Mouse (Mus musculus) adrenal gland, adult 8-10 months (tissue): ENCODE results near the gene Vdr. TPM values are rescaled to one million over a fixed set of nuclear protein-coding genes. Genes with fewer than 3 reads are reported as not detected.
"Not testable (repeated sequence)": the region's sequence is repeated elsewhere in the genome, so short reads cannot be mapped to it uniquely, and the experiment has no call there.

Source experiments
- DNase-seq: peaks from one replicate; pipeline ENCODE4 v3.0.0; 2022
- total RNA-seq, 4 experiments: library from RNA; stranded (reverse); gene quantifications; 2 replicates each; pipeline ENCODE4 v1.2.4; 2022

Gene Vdr
- total RNA-seq, 4 experiments from 2014 or later, result 5.2 to 26.1 (median 16.0) TPM

DNA sequence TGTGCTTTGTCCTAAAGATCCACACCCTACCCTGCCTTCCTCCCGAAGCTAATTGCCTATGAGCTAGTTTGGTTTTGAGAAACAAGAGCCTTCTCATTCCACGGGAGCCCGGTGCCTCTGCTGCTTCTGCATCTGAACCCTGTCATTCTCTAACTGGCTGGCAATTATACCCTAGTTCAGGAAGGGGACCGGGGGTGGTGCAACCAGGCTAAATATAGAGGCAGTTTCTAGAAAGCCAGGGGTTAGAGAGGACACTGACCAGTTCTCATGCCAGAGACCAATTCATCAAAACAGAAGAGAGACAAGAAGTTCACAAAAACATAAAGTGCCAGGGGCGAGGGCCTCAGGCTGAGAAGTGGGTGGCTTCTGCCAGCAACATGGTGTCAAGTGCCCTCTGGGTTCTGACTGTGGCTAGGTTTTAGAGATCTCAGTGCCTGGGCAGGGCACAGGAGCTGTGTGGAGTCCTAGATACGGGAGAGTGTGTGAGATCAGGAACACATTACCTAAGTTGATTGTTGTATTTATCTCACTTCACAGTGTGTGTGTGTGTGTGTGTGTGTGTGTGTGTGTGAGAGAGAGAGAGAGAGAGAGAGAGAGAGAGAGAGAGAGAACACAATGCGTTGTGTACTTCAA lies 31.6 kb downstream of the Vdr start:
- no peak for DNase-seq

DNA sequence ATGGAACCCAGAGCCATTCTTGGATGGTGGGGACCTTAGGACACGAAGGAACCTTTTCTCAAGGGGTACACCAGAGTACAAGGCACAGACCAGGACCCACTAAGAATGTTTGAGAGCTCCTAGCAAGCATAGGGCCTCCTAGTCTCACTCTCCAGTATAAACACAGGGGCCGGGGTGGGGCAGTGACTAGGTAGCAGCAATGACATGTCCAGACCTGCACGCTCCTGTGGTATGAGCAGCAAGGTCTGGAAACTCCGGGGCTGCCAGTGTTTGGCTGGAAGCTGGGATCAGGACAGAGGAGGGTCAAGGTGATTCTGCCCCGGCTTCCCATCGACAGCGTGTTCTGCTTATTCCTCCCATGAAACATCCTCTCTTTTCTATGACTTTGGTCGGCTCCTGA lies 34.6 kb downstream of the Vdr start:
- DNase-seq, result no peak

DNA sequence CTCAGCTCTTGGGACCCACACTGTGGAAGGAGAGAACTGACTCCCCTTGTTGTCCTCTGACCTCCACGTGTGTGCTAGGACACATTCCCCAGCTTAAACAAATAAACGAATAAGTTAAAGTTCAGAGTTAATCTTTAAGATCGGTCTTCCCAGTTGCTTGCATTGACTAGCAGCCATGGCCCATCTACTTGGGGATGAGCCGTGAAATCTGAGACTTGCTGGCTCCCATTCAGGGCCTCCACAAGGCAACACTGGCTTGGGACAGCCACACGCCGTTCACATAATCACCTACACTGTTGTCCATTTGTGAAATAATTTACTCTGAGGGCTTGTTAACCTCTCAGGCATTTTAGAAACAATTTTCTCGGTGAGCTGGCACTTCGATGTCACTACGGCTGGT lies 36.7 kb downstream of the Vdr start:
- no peak for DNase-seq

DNA sequence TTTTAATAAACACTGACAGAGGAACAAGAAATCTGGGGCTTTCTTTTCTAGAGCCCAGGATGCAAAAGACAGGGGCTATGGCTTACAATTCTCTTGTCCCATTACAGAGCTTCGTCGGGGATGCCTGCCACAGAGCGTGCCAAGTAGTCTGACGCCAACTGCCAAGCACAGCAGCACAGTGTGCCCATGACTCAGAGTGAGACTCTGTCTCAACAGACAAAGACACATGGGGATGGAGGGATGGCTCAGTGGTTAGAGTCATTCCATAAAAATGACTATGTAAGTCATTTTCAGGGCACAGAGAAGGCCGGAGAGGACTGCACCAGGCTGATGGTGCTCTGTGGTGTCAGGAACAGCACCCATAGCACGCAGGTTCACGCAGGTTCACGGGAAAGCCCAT lies 38.3 kb downstream of the Vdr start:
- DNase-seq, result no peak

DNA sequence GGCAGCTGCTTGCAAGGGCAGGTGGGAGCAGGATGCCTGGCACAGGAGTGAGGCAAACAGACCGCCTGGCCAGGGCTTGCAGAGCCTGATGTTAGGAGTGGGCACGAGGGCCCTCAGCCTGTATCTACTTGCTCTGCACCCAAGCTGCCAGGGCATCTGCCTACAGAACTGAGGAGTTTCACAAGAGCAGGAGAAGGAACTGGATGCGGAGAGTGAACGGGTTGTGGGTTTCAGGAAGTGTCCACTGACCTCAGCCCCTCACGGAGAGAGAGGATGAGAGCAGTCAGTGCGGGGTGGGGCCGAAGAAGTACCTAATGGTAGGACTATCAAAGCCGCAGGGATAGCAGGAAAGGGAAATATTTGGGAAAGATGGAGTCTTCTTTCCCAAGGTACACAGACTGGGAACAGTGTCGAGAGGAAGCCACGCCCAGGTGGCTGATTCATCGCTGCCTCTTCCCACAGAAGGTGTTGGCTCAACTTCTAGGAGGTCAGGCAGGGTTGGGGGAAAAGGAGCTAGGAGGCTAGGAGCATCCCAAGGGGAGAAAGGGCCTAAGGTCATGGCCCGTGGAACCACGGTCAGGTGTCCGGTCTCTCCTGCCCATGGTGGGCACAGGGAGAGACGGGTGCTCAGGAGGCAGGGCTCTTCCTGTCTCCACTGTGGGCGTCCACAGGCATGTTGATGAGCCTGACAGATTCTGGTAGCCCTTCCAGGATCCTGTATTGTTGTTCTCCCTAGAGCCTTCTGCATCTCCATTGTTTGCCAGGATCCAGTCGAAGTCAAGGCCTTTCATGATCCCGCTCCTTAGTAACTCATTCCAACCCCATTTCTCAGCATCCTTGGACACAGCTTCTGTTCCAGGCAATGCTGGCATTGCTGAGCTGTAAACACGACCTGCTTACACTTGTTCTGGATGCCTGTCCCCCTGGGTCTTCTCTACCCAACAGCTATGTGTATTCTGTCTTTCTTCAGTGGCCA lies 39.1 kb downstream of the Vdr start:
- DNase-seq, result no peak

DNA sequence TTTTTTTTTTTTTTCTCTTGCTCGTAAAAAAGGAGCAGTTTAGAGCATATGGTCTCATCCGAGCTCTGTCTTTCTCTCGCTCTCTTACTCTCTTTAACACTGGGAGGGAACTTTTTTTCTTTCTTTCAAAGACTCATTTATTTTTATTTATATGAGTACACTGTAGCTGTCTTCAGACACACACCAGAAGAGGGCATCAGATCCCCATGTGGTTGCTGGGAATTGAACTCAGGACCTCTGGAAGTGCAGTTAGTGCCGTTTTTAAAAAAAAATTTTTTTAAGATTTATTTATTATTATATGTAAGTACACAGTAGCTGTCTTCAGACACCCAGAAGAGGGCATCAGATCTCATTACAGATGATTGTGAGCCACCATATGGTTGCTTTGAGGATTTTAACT lies 40.3 kb downstream of the Vdr start:
- not testable (repeated sequence) for DNase-seq

DNA sequence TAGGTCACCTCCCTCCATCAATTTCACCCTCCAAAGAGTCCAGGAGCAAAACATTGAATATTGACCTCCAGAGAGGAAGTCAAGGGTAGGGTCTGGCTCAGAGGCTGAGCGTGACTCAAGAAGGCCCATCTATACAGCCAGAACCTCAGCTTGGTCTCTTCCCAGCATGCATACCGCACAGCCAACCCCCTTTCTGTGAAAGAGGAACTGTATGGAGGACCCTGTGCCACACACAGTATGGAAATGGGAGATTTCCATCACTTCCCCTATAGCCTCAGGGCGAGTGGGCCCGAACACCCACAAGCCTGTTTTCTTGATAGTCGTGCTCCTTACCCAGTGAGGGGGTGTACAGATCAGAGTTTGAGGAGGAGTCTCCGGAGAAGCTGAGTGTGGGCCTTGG lies 41.4 kb downstream of the Vdr start:
- DNase-seq, result no peak

DNA sequence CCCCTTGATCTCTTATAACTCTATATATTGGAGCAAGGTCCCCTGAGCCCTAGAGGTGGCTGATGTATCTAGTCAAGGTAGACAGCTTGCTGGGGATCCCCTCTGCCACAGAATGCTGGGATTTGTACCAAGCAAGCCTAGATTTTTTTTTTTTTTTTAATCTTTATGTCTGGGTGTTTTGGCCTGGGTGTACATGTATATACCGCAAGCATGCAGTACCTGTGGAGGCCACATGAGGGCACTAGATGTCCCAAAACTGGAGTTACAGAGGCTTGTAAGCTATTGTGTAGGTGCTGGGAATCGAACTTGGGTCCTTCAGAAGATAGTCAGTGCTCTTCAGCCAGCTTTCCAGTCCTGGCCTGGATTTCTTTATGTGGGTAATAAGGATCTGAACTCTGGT lies 44.4 kb downstream of the Vdr start:
- DNase-seq, result no peak

DNA sequence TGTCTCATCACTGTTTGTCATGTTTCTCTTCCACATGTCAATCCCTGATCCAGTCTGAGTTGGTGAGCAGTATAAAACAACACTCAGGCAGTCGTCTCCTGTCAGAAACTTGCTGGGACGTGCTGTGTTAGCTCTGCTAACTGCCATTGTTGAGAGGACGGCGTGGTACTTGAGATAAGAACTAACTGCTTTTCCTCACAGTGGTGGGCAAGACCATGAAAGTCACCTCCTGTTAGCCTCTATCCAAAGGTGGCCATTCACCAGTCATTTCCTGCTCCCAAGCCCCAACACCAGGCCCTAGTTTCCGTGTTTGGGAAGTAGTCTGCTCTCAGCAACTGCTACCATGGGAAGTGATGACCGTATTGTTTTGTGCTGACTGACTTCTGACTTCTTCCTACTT lies 45.3 kb downstream of the Vdr start:
- DNase-seq, result no peak

DNA sequence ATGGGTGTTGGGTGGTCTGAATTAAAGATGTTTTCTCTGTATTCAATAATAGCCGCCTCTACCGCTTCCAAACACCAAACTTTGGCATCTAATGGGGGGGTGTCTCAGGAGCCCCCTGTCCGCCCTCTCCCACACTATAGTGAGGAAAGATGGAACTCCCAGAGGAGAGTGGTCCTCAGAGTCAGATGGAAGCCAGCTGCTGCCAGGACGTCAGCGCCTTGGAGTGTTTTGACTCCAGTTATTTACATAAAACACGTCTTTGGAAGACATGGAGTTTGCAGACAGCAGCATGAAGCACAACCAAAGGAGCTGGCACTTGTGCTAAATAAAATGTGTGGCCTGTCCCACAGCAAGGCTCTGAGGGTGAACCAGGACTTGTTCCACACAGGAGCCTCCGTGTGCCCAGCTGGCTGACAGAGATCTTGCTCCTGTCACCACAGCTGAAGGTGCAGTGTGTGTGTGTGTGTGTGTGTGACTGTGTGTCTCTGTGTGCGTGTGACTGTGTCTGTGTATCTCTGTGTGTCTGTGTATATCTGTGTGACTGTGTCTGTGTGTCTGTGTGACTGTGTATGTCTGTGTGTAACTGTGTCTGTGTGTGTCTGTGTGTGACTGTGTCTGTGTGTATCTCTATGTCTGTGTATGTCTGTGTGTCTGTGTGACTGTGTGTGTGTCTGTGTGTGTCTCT lies 45.9 kb downstream of the Vdr start:
- DNase-seq, result no peak

DNA sequence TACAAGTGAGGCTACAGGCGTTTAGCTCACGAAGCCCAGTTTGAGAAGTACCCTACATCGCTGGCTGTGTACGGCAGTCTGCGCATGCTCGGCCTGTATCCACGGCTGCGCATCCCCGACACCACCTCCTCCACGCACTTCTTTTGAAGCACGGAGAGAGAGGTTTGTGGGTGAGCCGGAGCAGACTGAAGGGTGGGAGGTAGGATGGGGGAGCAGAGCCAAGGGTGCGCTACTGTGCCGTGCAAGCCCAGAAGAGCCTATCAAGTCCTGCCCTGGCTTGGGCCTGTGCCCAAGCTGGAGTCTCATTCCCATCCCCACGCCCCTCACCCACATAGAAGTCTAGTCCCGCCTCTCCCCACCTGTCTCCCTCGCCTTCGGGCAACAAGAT lies 46.9 kb downstream of the Vdr start:
- no peak for DNase-seq

DNA sequence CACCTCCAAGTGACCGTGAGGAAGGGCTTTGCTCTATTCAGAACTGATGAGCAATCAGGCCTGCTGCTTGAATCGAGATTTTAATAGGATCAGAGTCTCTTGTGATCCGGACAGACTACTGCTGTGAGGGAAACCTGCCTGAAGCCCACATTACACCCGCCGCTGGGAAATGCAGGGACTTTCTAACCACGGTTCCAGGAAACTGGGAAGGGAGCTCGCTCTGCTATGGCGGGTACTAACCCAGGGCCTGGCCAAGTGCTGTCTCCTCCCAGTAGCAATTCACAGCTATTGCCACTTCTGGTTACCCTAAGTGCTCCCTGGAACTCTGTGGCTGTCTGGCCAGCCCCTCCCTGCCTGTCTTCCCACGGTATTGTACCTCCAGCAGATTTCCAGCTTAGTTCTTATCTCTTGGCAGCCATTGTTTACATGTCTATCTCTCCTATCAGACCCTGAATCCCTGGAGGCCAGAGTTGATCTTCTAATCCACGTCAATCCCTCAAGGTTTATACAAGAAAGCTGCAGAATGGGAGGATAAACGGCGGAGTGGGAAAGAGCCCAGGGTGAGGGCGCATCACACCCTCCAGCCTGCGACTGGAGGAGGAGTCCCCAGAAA lies 47.4 kb downstream of the Vdr start:
- DNase-seq, result no peak

DNA sequence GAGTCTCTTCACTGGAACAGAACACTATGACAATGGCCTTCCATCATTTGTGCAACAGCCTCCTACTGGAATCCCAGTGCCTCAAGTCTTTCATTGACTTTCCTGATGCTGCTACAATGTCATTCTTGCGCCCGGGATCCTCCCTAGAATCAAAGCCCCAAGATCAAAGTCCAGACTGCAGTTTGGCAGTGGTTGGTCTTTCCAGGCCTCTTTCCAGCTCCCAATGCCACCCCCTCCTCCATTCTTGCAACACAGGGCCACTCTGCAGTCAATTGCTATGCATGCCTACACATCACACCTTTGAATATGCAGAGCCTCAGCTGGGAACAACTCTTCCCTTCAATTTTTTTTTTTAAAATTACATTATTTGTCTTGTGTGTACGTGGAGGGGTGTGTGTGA lies 50.1 kb downstream of the Vdr start:
- DNase-seq, result no peak

DNA sequence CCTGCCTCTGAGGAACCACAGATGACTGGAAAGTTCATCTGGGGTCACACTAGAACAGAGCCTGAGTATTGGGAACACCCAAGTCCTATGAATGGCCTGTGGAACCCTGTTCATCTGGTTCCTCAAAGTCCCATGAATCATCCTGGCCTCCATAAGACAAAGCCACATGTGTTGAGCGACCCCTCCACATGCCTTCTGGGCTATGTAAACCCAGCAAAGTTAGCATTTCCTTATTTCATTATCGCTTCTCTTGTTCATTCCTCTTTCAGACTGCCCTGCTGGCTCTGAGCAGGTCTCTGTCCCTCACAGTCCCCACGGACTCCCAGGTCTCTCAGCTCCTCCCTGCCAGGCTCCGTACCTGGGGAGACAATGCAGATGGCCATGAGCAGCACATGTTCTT lies 52.0 kb downstream of the Vdr start:
- DNase-seq, result no peak

DNA sequence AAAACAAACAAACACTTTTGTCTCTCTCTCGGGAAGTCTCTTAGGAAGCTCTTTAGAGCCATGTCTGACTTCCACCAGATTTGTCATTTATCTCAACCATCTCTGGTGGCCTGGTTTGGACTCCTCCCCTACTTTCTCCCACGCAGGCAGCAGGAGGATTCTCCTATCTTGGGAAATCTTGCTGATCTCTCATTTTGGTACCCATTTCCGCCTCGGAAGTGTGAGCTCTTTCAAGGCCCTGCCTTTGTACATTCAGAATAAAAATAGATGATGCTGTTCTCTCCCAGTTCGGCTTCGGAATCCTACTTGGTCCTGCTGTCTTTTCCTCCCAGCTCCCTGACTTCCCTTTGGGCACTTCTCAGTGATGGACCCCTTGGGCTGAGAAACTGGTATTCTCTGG lies 55.9 kb downstream of the Vdr start:
- DNase-seq, result no peak

DNA sequence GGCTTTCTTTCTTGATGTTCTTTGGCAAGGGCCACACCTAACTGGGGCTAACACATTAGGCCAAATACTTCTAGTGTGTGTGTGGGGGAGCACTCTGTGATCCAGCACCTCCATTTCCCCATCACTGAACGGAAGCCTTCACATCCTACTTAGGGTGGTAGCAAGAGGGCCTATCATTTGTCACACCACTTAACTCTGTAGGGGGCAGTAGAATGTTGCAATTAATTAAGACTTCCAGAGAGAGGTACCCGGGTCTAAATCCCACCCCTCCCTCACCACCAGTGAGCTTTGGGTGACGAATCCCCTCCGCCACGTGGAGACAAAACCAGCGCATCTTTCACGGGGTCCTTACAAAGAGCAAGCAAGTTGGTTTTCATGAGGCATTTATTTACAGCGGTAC lies 56.4 kb downstream of the Vdr start:
- DNase-seq, result no peak

DNA sequence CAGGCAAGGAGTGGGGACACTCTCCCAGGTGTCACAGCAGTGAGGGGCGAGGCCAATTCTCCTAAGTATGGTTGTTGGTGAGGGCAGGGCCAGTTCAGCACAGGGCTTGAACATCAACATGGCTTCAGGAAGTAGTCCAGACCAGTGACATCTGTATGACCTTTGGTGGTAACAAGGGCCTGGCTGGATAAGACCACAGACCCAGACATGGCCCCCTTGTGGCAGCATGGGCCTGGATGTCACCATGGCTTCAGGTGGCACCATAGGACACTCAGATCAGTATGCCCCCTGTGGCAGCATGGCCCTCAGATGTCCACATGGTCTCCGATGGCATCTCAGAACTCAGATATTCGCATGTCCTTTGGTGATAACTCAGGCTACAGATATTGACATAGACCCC lies 58.1 kb downstream of the Vdr start:
- no peak for DNase-seq

DNA sequence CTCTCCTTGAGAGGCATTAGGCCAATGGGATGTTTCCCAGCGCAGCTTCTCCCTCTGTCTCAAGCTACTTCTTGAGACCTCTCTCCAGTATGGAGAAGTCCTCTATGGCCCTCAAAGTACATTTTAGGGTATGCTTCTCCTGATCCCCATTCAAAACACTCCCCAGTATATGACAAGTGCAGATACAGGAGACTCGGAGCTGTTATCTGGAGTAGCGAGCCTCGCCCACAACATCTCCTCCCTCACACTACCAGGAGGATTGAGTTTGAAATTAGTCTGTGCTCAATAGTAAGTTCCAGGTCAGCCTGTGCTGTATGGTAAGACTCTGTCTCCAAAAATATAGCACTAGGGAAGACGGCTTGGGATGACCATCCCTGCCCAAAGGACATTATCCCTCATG lies 59.4 kb downstream of the Vdr start:
- DNase-seq, result no peak

DNA sequence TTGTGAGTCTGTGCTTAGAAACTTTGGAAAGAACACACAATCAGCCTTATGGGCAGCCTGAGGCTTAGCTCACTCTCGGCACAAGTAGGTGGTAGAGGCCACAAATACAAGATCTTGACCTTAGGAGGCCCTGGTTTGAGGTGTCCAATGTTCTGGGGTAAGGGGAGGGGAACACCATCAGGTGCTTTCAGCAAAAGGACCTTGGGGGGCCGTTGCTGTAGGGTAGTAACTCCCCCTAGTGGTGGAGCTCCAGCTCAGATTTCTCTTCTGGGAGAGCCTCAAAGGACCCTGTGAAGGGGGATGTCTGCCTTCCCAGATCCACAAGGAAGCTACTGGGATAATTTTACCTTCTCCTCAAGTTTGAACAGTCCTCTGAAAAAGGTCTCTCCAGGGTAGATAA lies 60.0 kb downstream of the Vdr start:
- DNase-seq, result no peak

DNA sequence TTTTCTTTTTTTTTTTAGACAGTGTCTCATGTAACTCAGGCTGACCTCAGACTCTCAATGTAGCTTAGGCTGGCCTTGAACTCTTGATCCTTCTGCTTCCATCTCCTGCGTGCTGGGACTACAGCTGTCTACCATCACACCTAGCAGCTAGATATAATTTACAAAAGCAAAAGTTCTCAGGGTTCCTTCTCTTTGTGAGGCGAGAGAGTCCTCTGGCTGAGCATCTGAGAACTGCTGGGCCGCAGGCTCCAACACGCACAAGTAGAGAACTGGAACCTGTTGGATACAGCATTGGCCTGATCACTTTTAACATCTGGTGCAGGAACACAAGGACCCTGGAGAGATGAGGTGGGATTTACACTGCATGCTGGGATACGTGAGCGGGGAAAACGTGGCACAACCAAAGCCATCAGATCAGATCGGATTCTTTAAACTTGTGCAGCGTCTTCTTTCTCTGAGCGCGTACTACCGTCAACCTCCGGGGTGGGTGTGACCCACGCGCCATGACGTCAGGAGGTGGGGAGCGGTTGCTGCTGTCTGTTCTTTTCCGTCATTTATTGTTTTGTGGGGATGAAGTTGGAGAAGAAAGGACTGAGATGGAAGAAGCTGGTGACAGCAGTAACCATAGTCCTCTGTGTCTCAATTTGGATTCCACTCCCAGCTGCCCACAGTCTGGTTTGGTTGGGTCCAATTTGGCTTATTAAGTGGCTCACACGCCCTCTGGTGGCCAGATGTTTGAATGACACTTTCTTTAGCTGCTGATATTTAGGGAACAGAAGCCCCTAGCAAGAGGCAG lies 61.1 kb downstream of the Vdr start:
- DNase-seq, result peak; percentile 85

DNA sequence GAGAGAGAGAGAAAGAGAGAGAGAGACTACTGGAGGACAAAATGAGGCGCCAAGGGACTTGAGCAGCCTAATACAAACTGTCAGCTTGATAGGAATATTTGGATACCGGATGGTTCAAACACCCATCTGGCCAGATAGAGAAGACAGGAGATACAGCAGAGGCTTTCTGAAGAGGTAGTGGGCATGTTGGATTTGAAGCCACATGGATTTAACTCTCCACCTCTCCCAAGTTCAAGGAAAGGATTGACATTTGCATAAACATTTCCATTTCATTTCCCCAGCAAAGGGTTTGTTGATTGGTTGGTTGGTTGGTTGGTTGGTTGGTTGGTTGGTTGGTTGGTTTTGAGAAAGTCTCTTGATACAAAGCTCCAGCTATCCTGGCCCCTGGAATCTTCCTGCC lies 62.6 kb downstream of the Vdr start:
- no peak for DNase-seq

DNA sequence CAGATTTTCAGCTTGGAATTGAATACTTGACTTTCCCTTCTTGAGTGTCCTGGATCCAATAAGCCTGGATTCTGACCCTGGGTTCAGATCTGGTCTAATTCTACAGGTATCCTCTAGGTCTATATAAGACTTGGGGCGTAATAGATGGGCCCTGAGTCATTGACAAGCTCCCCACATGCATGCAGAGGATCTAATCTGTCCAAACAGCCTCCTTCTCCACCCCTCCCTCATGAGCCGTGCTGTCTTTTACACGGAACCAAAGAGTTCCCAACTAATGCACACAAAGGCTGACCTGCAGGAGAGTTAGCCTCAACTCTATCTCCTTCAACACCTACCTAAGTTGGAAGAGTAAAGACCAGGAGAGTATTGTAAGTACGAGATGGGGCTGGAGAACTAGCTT lies 63.1 kb downstream of the Vdr start:
- no peak for DNase-seq
